Mouse (Mus musculus): ENCODE results near the gene Cby1.

Cby1 gene

DNA sequence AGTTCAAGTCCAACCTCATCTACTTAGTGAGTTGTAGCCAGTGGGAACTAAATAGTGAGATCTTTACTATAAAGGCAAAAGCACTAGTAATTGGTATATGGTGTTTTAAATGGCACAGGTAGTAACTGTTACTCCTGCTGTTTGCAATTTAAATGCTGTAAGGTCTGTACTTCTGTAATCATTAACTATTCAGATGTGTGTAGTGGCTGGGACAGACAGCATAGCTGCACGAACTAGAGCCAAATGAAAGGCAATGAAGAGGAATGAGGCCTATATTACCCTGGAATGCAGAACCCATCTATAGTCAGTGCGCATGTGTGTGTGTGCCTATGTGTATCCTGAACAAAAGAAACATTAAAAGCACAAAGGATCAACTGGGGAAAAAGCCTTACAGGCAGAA, 18.9 kb downstream of the Cby1 start:
- DNase-seq (ENCODE audit: low spot score in 2 of 2): no peak

DNA sequence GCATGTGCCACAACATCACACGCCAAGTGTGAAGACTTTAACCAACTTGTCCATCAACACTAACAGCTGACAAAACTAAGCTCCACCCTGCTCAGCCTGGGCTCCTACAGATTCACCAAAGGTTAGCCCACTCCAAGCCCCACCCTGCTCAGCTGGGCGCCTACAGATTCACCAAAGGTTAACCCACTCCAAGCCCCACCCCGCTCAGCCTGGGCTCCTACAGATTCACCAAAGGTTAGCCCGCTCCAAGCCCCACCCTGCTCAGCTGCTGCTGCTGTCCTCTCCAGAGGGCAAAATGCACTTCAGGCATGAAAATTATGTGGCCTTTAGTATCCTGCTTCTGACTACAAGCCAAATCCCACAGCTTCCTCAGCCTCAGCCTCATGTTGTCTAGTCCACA, 23.0 kb downstream of the Cby1 start:
- DNase-seq (ENCODE audit: low spot score in 2 of 2): no peak

DNA sequence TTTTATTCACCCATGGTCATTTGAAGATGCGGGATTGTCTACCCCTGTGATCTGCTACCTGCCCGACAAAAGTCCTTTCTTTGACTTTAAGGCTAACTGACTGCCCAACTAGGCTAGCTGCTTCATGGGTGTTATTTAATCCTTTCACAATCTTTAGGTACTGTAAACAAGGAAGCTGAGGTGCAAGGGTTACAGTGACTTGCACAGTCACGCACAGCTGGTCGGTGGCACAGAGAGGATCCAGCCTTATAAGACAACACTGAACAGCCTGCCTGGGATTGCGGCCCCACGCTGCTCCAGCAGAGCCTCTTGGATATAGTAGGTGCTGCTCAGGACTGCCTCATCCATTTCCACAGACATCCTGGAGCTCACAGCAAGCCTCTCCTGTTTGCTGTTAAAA, 24.1 kb downstream of the Cby1 start:
- no peak for DNase-seq (ENCODE audit: low spot score in 2 of 2)

DNA sequence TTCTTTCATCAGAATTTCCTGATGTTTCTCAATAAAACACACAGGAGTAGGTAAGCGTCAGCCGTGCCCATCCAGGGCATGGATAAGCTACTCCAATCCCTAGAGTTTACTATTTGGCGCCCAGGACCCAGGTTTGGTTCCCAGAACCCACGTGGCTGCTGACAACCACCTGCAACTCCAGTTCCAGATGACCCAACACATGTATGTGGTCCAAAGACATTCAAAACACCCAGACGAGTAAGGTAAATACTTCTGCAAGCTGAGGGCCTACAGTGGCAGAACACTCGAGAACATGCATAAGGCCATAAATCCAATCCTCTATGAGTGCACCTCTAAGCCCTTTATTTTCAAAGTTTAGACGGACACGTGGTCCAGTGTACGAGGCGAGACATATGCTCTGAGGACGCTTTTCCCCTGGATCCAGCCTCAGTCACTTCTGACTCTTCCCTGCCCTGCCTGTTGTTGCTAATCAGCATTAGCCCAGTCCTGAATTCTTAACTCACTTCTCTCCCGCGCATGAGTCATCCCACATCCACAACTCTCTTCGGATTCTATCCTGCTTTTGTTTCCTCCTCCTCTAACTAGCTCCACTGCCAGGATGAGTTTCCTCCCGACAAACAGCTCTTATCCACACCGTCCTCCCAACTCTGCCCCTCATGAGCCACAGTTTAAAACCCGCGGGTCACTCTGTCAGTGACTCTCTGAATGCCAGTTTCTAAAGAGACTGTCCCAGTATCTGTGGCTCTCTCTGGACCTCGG, 24.9 kb downstream of the Cby1 start:
- DNase-seq (ENCODE audit: low spot score in 2 of 2): no peak

DNA sequence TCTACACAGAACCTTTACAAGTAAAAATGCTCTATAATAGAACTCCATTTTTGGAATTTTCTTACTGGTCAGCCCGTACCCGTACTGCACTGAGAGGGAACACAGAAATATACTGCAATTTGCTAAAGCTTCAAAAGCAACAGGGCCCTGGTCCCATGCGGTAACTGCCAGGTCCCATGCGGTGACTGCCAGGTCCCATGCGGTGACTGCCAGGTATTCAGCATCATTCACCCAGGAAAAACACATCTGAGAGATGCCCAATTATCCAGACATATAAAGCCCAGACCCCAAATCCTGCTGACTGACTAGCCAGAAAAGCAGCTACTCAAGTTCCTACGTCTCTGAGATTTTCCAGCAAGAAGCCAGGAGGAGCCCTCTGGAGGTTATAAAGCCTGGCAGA, 25.6 kb downstream of the Cby1 start:
- no peak for DNase-seq (ENCODE audit: low spot score in 2 of 2)

DNA sequence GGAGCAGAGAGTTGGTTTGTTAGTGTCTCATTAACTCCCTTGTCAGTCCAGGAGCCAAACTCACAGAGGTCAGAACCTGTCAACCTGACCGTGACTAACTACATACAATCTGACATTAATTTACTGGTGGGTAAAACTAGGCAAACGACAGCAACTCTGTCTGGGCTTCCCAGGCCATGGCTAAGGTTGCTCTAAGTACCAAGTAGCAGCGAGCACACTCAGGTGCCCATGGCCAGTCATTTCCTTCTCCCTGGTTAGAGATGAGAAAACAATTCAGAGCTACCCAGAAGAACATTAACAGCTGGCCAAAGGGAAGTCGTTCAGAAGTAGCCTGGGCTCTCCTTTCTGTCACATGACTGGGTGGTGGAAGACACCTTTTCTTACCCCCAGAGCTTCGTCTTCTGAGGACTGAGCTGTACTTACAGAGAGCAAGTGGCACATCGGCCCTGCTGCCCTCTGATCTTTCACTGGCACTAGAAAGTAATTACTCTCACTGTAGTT, 26.2 kb downstream of the Cby1 start:
- peak in 1 of 2 experiments; percentile 28 for DNase-seq (ENCODE audit: low spot score in 2 of 2)

DNA sequence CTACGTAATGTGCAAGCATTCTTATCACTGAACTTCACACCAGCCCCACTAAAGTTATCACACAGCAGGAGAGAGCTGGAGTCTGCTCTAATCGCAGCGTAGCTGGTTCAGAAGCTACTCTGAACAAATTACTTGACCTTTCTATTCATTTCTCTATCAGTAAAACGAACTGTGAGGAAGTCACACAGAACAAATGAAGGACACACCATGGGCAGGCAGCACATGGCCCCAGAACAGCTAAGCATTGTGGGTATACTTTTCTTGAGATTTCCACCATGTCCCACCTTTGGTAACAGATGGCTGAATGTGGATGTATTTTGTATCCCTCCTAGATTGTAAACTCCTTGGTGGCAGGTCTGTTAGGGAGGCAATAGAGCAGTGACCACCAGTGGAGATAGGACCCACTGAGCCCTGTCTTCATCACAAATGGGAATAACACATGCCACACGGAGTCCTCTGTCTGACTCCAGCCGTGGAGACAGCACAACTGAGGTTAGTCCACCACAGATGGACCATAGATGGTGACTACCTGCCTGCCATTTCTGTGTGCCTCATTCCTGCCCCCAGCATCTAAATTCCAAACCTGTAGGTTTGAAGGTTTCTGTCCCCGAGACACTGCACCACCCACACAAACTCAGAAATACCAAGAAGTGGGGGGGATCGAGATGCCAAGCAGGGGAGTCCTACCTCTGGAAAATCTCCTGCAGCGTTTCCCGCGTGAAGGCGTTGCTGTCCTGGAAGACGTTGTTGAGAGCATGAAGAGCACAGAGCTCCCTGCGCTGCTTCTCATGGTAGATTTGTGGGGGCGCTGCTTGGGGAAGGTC, 27.3 kb downstream of the Cby1 start:
- peak in 1 of 2 experiments; percentile 34 for DNase-seq (ENCODE audit: low spot score in 2 of 2)

DNA sequence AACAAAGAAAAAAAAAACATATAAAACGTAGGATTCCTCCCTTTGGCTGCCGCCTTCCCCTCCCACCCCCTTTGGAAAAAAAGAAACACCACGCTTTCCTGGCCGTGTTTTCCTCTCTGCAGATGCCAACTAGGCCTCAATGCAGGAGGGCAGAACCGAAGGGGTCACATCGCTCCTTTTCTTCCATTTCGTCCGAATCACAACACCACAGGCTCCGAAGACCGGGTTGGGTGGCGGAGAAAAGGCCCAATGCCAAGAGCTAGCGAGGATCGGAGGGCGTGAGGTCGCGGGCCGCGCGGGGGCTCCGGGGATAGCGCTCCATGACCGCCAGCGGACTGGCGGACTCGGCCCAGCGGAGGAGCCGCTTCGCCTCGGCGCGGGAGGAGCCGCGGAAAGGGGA, 28.2 kb downstream of the Cby1 start:
- no peak for DNase-seq (ENCODE audit: low spot score in 2 of 2)

DNA sequence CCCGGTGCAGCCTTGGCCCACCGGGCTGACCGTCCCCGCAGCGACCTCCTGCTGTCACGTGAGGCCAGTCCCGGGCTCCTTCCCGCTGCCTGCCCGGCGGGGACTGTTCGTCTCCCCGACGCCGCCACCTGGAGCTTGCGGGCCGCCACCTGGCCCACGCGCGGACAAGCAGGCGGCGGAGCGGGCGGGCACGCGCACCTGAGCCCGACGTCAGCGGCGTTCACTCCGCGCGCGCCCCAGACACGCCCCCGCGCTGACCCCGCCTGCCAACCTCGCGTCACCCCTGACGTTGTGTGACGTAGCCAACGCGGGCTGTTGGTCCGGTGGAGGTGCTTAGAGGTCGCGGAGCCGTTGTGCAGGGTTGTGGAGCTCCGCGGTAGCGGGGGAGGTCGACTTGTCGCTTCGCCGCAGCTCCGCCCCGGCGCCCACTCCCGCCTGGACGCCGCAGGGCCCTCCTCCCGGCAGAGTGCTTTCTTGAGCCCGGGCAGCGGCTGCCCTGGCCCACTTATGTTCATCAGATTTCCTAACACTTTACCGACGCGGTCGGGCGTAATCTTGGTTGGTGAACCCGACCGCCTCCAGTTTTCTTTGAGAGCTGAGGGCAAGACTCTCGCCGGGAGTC, 28.8 kb downstream of the Cby1 start, which contains the start of gene Josd1:
Josd1 (minus strand) TSS at position 274 of the 622 bp plus-strand sequence.
- DNase-seq (ENCODE audit: low spot score in 2 of 2): peak; percentile 98 to 99

DNA sequence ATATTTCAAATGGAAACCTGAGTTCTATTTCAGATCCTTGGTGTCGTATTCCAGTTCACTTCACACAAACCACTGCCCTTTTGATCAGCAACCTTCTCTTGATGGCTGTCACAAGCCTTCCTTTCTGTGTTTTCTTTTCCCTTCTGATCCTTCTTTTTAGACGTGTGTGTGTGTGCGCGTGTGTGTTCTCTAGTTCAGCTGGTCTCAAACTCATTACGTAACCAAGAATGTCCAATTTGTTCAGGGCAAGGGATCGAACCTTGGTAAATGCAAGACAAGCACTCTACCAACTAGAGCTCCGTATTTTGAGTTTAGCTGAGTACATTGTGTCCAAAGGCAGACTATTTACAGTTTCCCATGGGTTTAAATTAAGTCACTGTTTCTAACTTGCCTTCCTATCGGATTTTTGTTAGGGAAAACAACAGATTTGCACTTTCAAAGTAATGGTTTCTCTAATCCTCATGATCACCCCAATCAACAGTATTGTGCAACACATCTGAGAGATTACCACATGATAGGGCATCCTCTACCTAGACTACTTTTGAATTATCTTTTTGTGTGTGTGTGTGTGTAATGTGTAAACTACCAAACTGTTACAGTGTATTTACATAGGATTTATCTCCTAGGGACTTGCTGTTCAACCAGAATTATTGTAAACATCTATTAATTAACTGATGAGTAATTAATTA, 29.4 kb downstream of the Cby1 start:
- DNase-seq (ENCODE audit: low spot score in 2 of 2): no peak

DNA sequence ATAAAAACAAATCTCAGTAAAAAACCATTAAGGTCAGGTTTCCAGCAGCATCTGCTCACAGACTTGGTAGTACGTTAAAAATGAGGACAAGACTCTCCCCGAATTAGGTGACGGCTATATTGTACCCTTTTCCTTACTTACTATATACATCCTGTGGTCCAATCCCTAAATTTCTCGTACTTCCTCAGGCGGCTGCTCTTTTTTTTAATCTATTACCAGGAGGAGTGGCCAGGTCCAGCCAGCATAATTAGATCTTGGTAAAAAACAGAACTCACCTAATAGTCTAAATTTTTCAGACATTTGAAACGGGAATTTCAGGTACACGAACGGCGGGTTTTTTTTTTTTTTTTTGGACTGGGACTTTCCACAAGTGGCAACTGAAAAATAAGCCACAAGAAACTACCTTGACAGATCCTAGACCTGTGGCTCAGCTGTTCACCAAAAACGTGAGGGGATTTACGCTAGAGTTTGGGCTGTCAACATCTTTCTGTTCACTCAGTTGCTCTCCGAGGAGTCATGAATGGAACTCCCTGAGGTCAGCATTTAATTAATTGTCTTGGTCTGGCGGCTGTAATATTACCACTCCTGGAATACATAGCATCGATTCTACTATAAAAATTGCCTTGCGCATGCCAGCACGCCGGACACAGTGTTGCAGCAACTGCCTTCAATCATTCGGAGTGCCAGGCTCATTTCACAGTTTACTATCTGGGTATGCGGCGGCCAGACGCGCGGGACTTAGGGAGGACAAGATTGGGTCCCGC, 30.8 kb downstream of the Cby1 start:
- DNase-seq (ENCODE audit: low spot score in 2 of 2): no peak

DNA sequence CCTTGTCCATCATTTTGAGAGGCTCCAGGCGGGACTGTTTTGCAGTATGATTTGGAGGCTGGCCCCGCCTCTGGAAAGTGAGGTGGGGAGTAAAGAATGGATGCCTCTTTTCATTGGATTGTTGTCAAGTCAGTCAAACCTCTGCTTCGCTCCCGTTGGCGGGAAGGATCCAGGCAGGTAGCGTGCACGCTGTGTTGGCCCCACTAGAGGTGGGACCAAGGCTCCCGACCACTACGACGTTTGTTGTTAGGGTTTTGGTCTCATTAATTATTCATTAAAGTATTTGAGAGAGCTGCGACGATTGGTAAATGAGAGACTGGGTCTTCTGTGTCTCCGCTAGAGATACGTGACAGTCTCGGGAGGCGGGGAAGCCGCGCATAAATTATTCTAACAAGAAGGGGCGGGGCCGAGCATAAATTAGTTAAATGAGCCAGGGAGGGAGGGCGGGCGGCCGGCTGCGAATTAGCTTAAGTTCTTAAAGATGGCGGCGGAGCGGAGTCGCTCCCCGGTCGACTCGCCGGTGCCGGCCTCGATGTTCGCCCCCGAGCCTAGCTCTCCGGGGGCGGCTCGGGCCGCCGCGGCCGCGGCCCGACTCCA, 31.5 kb downstream of the Cby1 start, which contains the start of gene Gtpbp1:
Gtpbp1 (plus strand) TSS at position 420 of the 597 bp plus-strand sequence.
- peak; percentile 87 to 95 for DNase-seq (ENCODE audit: low spot score in 2 of 2)

DNA sequence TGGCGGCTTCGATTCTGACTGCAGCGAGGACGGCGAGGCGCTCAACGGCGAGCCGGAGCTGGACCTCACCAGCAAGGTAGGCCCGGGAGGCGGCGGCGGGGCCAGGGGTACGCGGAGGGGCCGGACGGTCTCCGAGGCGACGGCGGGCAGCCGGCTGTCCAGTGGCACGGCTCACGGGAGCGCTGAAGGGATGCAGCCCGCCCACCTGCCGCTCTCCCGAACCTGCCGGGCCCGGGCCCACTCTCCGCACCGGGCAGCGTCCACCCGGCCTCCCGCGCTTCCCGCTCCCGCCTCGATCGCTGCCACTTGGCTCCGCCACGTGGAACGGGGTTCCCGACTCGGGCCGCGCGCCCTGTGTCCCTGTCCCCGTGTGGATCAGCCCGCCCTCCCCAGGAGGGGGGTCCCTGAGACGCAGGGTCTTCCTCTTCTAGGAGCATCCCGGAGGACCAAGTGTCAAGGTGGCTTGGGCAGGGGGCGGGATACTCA, 32.1 kb downstream of the Cby1 start:
- peak in 1 of 2 experiments; percentile 85 for DNase-seq (ENCODE audit: low spot score in 2 of 2)

DNA sequence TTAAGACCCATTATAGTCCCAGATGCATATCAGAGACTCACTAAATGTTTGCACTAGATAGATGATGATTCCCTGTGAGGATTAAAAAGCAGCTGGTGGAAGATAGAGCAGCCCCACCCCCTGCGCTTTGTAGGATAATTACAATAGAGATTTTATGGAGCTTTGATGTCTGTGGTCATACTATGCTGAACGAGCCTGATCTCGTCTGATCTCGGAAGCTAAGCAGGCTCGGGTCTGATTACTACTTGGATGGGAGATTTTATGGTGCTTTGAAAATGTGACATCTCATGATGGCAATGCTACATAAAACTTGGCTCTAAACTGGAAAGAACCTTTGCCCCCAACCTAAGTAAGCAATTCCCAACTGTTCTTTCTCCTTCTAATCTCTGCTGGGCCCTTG, 33.3 kb downstream of the Cby1 start:
- no peak for DNase-seq (ENCODE audit: low spot score in 2 of 2)

DNA sequence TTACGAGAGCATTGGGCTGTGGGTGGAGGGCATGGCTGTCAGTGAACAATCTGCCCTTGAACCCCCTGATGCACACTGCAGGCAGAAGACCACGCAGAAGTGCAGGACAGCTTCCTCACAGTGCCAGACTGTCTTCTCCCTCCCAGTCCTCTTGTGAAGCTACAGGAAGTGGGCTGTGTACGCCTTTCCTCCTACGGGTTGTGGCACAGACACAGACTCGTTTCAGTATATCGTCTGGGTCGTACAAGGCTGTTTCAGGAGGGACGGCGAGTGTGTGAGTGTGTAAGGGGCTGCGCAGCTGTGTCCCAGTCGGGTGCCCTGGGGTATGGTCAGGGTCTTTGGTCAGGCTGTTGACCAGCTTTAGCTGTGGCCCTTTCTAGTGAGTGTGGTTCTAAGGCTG, 34.7 kb downstream of the Cby1 start:
- peak; percentile 48 to 55 for DNase-seq (ENCODE audit: low spot score in 2 of 2)

DNA sequence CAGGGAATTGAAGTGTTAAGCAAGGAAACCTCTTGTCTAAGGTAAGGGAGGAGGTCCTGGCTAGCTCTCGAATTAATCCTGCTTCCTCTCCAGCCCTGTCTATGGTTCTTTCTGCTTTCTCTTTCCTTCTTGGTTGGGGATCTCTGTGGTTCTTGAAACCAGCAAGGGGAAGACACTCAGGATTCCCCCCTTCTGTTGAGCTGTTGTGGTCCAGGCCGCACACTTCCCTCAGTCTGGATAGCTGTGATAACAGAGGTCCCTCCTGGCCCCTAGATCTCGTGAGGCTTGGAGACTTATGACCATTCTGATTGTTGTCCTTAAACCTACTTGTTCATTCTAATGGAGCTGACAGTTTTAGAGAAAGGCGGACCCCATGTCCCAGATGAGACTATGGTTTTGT, 35.5 kb downstream of the Cby1 start:
- DNase-seq (ENCODE audit: low spot score in 2 of 2): peak in 1 of 2 experiments; percentile 47

DNA sequence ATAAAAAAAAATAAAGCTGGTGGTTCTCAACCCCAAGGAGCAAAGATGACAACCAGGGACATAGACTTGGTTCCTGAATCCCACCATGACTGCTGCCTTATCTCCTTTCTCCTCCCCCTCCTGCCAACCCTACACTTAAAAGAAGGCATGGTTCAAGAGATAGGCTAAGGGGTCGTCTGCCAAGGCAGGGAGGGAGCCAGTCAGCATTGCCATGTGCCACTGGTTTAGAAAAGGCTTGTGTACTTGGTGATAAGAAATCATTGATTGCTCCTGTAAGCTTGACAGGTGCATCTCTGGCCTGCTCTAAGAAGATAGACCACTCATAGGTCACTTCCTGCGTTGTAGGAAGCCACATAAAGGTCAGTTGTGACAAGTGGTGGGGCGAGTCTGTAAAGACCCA, 36.5 kb downstream of the Cby1 start:
- peak in 1 of 2 experiments; percentile 30 for DNase-seq (ENCODE audit: low spot score in 2 of 2)

DNA sequence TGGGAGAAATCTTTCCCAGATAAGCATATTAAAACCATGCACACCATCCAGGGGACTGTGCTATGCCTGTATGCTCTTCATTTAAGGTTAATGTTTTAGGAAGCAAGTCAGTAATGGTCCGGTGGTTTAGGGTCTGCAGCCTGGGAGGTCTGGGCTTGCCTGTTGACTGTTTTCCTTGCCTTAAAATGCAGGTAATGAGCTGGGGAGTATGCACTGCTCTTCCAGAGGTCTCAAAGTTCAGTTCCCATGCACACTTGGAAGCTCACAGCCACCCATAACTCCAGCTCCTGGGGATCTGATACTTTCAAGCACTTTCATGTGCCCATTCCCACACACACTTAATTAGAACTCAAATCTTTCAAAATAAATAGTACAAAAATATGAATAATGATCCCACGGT, 37.5 kb downstream of the Cby1 start:
- DNase-seq (ENCODE audit: low spot score in 2 of 2): no peak

DNA sequence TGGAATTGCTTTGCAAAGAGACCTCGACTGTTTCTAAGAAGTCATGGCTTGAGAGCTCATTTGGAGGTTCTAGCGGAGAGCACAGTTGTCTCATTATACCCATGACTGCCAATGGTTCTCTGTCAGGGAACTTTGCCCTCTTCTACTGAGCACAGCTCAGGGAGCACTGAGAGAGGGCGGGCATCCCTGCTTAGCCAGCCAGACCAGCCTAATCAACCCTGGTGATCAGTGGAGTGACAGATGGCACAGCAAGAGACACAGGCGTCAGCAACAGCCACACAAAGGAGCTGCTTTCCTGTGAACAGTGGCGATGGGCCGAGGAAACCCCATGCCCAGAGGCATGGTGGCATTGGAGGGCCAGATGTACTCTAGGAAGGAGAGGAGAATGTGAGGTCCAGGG, 38.0 kb downstream of the Cby1 start:
- DNase-seq (ENCODE audit: low spot score in 2 of 2): no peak

DNA sequence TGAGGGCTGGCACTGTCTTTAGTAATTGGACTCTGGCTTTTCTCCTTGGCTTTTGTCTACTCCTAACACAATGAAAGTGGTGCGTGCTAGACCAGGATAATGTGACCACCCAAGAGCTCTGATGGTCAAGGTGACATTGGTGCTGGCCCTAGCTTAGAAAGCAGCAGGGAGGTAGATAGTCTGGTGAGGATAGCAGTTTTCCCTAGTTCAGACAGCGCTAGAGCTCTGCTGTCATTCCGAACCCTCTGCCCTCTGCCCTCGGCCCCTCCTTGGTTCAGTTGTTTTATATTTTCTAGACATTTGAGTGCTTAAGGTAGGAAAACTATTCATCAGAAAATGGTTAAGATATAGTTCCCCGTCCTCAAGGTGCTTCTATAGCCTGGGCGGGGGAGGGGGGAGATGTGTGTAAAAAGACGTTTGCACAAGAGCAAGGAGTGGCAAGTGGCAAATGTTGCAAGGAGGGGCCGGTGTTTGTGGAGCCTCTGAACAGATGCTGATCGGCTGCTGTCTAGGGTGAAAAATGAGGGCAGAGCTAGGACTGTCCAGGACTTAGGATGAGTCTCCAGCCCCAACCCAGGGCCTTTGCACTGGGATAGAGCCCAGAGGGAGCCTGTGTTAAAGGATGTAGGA, 38.7 kb downstream of the Cby1 start:
- DNase-seq (ENCODE audit: low spot score in 2 of 2): no peak
